Comparison of ENCODE assay signal across 21 mouse cellular contexts in genomic region chr11:80471836-80472605, GRCm38 (mm10). TPM values are rescaled to one million over a fixed set of nuclear protein-coding genes. Genes with fewer than 3 reads are reported as not detected.
A peak's percentile ranks its signal among the peaks of the same experiment; 100 is the strongest.
DNase-seq lines count a peak whose midpoint lies in the region; ATAC-seq and TF ChIP-seq lines count a peak whose summit lies in the region.
"Had no signal": no experiment of that assay in that cellular context is flagged by ENCODE, and none has a peak within 500 bp of the region (broad histone marks: within the 10 kb centered on the region; RNA-seq: fewer than 3 reads in every experiment).

No protein-coding gene starts in this region.

- H3K4me2 ChIP-seq in forebrain, embryonic 12.5 days, result no peak overlapping the region
- no peak overlapping the region for H3K4me2 ChIP-seq in forebrain, embryonic 11.5 days (ENCODE audit: low read depth, low read length, severe bottlenecking)
- H3K4me2 ChIP-seq in forebrain, embryonic 15.5 days (replicated peaks), result no peak overlapping the region
- H3K4me2 ChIP-seq: hindbrain, embryonic 15.5 days; liver, embryonic 11.5 days had no signal

- H3K27ac ChIP-seq in forebrain, embryonic 12.5 days, result 0 out of 2 replicates have a peak overlapping the region, but pooled peaks have one; percentile 21
- no peak overlapping the region for H3K27ac ChIP-seq in forebrain, embryonic 11.5 days (ENCODE audit: low read depth, low read length)
- H3K27ac ChIP-seq in left cerebral cortex, adult 2 months, result peak overlapping the region; percentile 85
- peak overlapping the region; percentile 85 for H3K27ac ChIP-seq in forebrain, embryonic 15.5 days (replicated peaks)
- H3K27ac ChIP-seq: heart, embryonic 10.5 days; hindbrain, embryonic 15.5 days; limb, embryonic 10.5 days had no signal

- no peak overlapping the region for H3K4me3 ChIP-seq in forebrain, embryonic 12.5 days (replicated peaks)
- no peak overlapping the region for H3K4me3 ChIP-seq in forebrain, embryonic 11.5 days (ENCODE audit: low read depth, low read length)
- no peak overlapping the region for H3K4me3 ChIP-seq in left cerebral cortex, adult 2 months
- no peak overlapping the region for H3K4me3 ChIP-seq in forebrain, embryonic 15.5 days
- H3K4me3 ChIP-seq: heart, embryonic 10.5 days; hindbrain, embryonic 15.5 days; limb, embryonic 10.5 days had no signal

- H3K9ac ChIP-seq in forebrain, embryonic 12.5 days, result no peak overlapping the region
- no peak overlapping the region for H3K9ac ChIP-seq in forebrain, embryonic 11.5 days (ENCODE audit: low read length)
- no peak overlapping the region for H3K9ac ChIP-seq in forebrain, embryonic 15.5 days (replicated peaks)
- H3K9ac ChIP-seq: hindbrain, embryonic 15.5 days had no signal

- WGBS in forebrain, embryonic 12.5 days, result 90% methylated on average over 16 of the region's 16 CpGs
- WGBS in forebrain, embryonic 11.5 days, result 82% methylated on average over 16 of the region's 16 CpGs
- 74% methylated on average over 16 of the region's 16 CpGs for WGBS in forebrain, embryonic 15.5 days

- peaks cover 28% of the 10 kb centered on the region for H3K27me3 ChIP-seq in forebrain, embryonic 12.5 days
- H3K27me3 ChIP-seq in forebrain, embryonic 11.5 days (ENCODE audit: control insufficient read depth, insufficient read depth, low read length), result 0 out of 2 replicates have a peak, but pooled peaks cover 2% of the 10 kb centered on the region
- H3K27me3 ChIP-seq in forebrain, embryonic 15.5 days, result no peaks in the 10 kb centered on the region
- H3K27me3 ChIP-seq: hindbrain, embryonic 15.5 days had no signal

- H3K9me3 ChIP-seq in forebrain, embryonic 12.5 days, result no peaks in the 10 kb centered on the region
- no peaks in the 10 kb centered on the region for H3K9me3 ChIP-seq in forebrain, embryonic 11.5 days (ENCODE audit: control insufficient read depth, low read length)
- H3K9me3 ChIP-seq in forebrain, embryonic 15.5 days, result no peaks in the 10 kb centered on the region
- H3K9me3 ChIP-seq: heart, embryonic 10.5 days; hindbrain, embryonic 15.5 days; limb, embryonic 10.5 days had no signal

- no peak for ATAC-seq in forebrain, embryonic 12.5 days (ENCODE audit: low FRiP score)
- ATAC-seq in forebrain, embryonic 11.5 days (replicated peaks; ENCODE audit: low FRiP score), result no peak
- ATAC-seq in forebrain, embryonic 15.5 days (replicated peaks), result no peak

- H3K36me3 ChIP-seq in forebrain, embryonic 12.5 days (replicated peaks), result peaks cover 68% of the 10 kb centered on the region
- H3K36me3 ChIP-seq in forebrain, embryonic 11.5 days (ENCODE audit: control insufficient read depth, insufficient read depth, low read length), result peaks cover 9% of the 10 kb centered on the region; the same call in 1 of the 2 replicates
- H3K36me3 ChIP-seq in forebrain, embryonic 15.5 days, result peaks cover 42% of the 10 kb centered on the region

- TF ChIP-seq CTCF in left cerebral cortex, adult 2 months (IDR thresholded peaks at IDR 0.05), result no peak; the same call in 1 of the 2 replicates

- intact Hi-C loops in left cerebral cortex, adult 2 months (cut with DNase I), result no loop called here

- 0 out of 2 replicates have a peak, but pooled peaks cover 10% of the 10 kb centered on the region for H3K4me1 ChIP-seq in forebrain, embryonic 12.5 days
- no peaks in the 10 kb centered on the region; the same call in 1 of the 2 replicates for H3K4me1 ChIP-seq in forebrain, embryonic 11.5 days (replicated peaks; ENCODE audit: control insufficient read depth, insufficient read depth, low read length)
- H3K4me1 ChIP-seq in forebrain, embryonic 15.5 days, result peaks cover 20% of the 10 kb centered on the region

- DNase-seq in forebrain, embryonic 11.5 days (ENCODE audit: low spot score), result no peak
- DNase-seq in left cerebral cortex, adult 2 months (ENCODE audit: extremely low spot score in 1 of 2, low spot score in 2 of 2), result peak; percentile 27 to 31
- no peak for DNase-seq in left cerebral cortex, adult 8-10 months (ENCODE audit: low spot score in 2 of 2)
- peak; percentile 64 to 69 for DNase-seq in cerebellum, postnatal 10 days
- no peak for DNase-seq in embryo, embryonic 10.5 days (ENCODE audit: low spot score)
- DNase-seq: adrenal gland, postnatal 25 days; B cell, adult 2 months; gastrocnemius, postnatal 25 days; heart, postnatal 10 days; kidney, adult 18-20 months; kidney, postnatal 10 days; lung, adult 2 months; lung, postnatal 36 days; spleen, adult 18-20 months; thymus, adult 18-20 months had no signal

RNA-seq across cellular contexts. Expression of gene Cdk5r1, which starts 4.8 kb away (rescaled TPM):
- polyA plus RNA-seq in forebrain, embryonic 12.5 days (2016; fragmentation: Nextera tagmentation; extraction: Ambion mirVana), result 54.0 and 63.9 TPM in 2 replicates
- 15.7 and 18.4 TPM in 2 replicates for polyA plus RNA-seq in forebrain, embryonic 11.5 days (2014; fragmentation: Nextera tagmentation; extraction: Ambion mirVana)
- 100 to 1,000 TPM; 329 to 334 TPM for total RNA-seq in left cerebral cortex, adult 2 months (2021)
- total RNA-seq in left cerebral cortex, adult 8-10 months (2022), result 100 to 1,000 TPM; 252 to 280 (median 262) TPM
- polyA plus RNA-seq in forebrain, embryonic 15.5 days (2015; fragmentation: Nextera tagmentation; extraction: Ambion mirVana), result 105 and 120 TPM in 2 replicates

RNA-seq across cellular contexts. Expression of gene Psmd11, which starts 43.6 kb away (rescaled TPM):
- polyA plus RNA-seq in forebrain, embryonic 12.5 days (2016; fragmentation: Nextera tagmentation; extraction: Ambion mirVana), result 378 and 397 TPM in 2 replicates
- polyA plus RNA-seq in forebrain, embryonic 11.5 days (2014; fragmentation: Nextera tagmentation; extraction: Ambion mirVana), result 333 and 347 TPM in 2 replicates
- total RNA-seq in left cerebral cortex, adult 2 months (2021), result 100 to 1,000 TPM; 102 to 103 TPM
- 100 to 1,000 TPM in 1 of 4 experiments, 10 to 100 TPM in 3; 93.9 to 105 (median 97.8) TPM for total RNA-seq in left cerebral cortex, adult 8-10 months (2022)
- polyA plus RNA-seq in forebrain, embryonic 15.5 days (2015; fragmentation: Nextera tagmentation; extraction: Ambion mirVana), result 341 and 346 TPM in 2 replicates

Comparison
In these comparisons a context has a peak if more than half of its experiments do, and no peak if none do; other contexts are left out.
1. DNase-seq: peak in left cerebral cortex, adult 2 months (2 of 2) and cerebellum, postnatal 10 days (2 of 2); none in forebrain, embryonic 11.5 days (single experiment), left cerebral cortex, adult 8-10 months (0 of 2) and embryo, embryonic 10.5 days (single experiment).